Mouse (Mus musculus): ENCODE results near the gene Exd1.

- TF ChIP-seq HCFC1 (IDR thresholded peaks at IDR 0.05; ENCODE audit: borderline replicate concordance, insufficient read depth, low read length): no peak
- no peak for TF ChIP-seq MAFK (IDR thresholded peaks at IDR 0.05; ENCODE audit: insufficient read depth, low read depth, low read length)
- TF ChIP-seq ZC3H11A (IDR thresholded peaks at IDR 0.05; ENCODE audit: borderline replicate concordance, low read depth, low read length): no peak
- no peak for TF ChIP-seq ZNF384 (IDR thresholded peaks at IDR 0.05; ENCODE audit: low read depth, low read length)
- TF ChIP-seq CHD2 (IDR thresholded peaks at IDR 0.05; ENCODE audit: low read depth, low read length): no peak
These were observed 23.6 kb downstream of the Exd1 start for GRCm38 (mm10) chr2:119523836-119524235.

Data from ES-E14 (cell line).